Mouse (Mus musculus) ovary, postnatal 10 days (tissue): ENCODE measurements around the gene Elk3.

ENCODE experiments used
- DNase-seq: peaks from one replicate; pipeline ENCODE4 v3.0.0; 2022; ENCODE audit warnings: low spot score

Elk3 gene

GRCm38 (mm10) chr10:93293621-93294020 is 17.3 kb downstream of the Elk3 start:
- no peak for DNase-seq

GRCm38 (mm10) chr10:93291843-93292242 is 19.1 kb downstream of the Elk3 start:
- DNase-seq: peak; percentile 50

GRCm38 (mm10) chr10:93291352-93291751 is 19.6 kb downstream of the Elk3 start:
- no peak for DNase-seq

GRCm38 (mm10) chr10:93289404-93289803 is 21.5 kb downstream of the Elk3 start:
- DNase-seq: no peak

GRCm38 (mm10) chr10:93288336-93288735 is 22.6 kb downstream of the Elk3 start:
- DNase-seq: no peak

- no peak for DNase-seq
Measured at GRCm38 (mm10) chr10:93287551-93288145, 23.3 kb downstream of the Elk3 start.

- DNase-seq: no peak
Measured at GRCm38 (mm10) chr10:93285489-93285888, 25.4 kb downstream of the Elk3 start.

- no peak for DNase-seq
Measured at GRCm38 (mm10) chr10:93283258-93283657, 27.7 kb downstream of the Elk3 start.

GRCm38 (mm10) chr10:93282526-93282964 is 28.4 kb downstream of the Elk3 start:
- DNase-seq: no peak

- DNase-seq: no peak
Measured at GRCm38 (mm10) chr10:93281092-93281491, 29.8 kb downstream of the Elk3 start.

- DNase-seq: no peak
Measured at GRCm38 (mm10) chr10:93280586-93280985, 30.3 kb downstream of the Elk3 start.

GRCm38 (mm10) chr10:93279062-93279461 is 31.9 kb downstream of the Elk3 start:
- DNase-seq: no peak

GRCm38 (mm10) chr10:93278361-93278760 is 32.6 kb downstream of the Elk3 start:
- DNase-seq: no peak

- DNase-seq: no peak
Measured at GRCm38 (mm10) chr10:93276857-93277256, 34.1 kb downstream of the Elk3 start.

GRCm38 (mm10) chr10:93276349-93276763 is 34.6 kb downstream of the Elk3 start:
- no peak for DNase-seq

- no peak for DNase-seq
Measured at GRCm38 (mm10) chr10:93275212-93276136, 35.5 kb downstream of the Elk3 start.

- no peak for DNase-seq
Measured at GRCm38 (mm10) chr10:93274277-93274696, 36.6 kb downstream of the Elk3 start.

GRCm38 (mm10) chr10:93272986-93273982 is 37.7 kb downstream of the Elk3 start:
- no peak for DNase-seq

- no peak for DNase-seq
Measured at GRCm38 (mm10) chr10:93271831-93272230, 39.1 kb downstream of the Elk3 start.

GRCm38 (mm10) chr10:93270889-93271460 is 40.0 kb downstream of the Elk3 start:
- DNase-seq: no peak

GRCm38 (mm10) chr10:93269744-93270143 is 41.2 kb downstream of the Elk3 start:
- DNase-seq: no peak

GRCm38 (mm10) chr10:93268339-93268738 is 42.6 kb downstream of the Elk3 start:
- no peak for DNase-seq
